Mouse (Mus musculus) olfactory bulb, adult 2 months (tissue): ENCODE measurements around the gene Btn2a2.

ENCODE experiments used
- CTCF ChIP-seq: fragments of 200-500 bp; IDR thresholded peaks from 2 replicates; pipeline ENCODE4 v1.5.1; 2012; ENCODE audit warnings: low read depth, mild to moderate bottlenecking, low read length, moderate library complexity; ENCODE audit not compliant: insufficient read depth
- POLR2A ChIP-seq: fragments of 200-500 bp; IDR thresholded peaks from 2 replicates; pipeline ENCODE4 v1.6.1; 2012; ENCODE audit warnings: mild to moderate bottlenecking, low read depth, low read length, moderate library complexity; ENCODE audit not compliant: insufficient read depth

GRCm38 (mm10) chr13:23459264-23459846 lies 29.3 kb downstream of the Btn2a2 start:
- TF ChIP-seq CTCF (no peak), POLR2A (no peak)
